Mouse (Mus musculus): ENCODE measurements around the gene Nkx1-1.

The Nkx1-1 gene

DNA sequence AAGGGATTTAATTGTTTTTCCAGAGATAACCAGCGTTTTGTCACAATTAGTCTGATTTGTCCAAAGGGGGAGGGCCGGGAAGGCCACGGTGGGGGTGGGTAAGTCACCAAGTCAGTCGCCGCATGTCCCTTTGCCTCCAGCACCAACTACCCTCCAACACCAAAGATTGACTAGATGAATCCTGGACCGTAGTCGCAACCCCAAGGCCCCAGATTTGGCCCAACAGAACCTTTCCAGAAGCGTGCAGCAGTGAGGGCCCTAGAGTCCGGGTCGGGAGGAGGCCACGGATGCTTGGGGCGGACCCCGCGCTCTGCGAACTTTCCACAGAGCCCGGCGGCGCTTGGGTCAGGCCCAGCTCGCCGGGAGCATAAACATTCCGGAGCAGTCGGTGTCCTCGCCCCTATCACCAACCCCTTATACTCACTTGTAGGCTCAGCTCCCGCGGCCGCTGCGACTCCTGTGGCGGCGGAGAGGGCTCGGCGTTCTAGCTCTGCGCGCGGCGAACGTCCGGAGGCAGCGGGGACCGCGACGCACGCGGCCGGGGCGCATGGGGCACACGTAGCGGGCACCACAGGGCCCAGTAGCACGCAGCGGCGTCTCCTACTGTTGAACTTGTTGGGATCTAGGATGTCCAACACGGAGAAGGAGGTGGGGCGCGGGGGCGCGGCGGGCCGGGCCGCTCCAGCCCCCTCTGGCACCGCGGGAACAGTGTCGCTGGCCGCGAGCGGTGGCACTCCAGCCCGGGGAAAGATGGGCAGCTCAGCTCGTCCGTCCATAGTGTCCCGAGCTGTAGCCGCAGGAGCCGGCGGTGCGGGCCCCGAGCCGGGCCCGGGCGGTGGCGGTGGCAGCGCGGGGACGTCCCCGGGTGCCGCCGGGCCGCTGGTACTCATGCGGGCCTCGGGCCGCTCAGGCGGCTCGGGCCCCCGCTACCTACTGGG, at the start of gene Nkx1-1:
Gene Nkx1-1, minus strand, starts transcription at position 776 of the 938 bp plus-strand sequence.
- DNase-seq (ENCODE audit: extremely low spot score, low spot score): peak; percentile 56

- no peak for DNase-seq (ENCODE audit: extremely low spot score, low spot score)
Observed at GRCm38 (mm10) chr5:33481318-33481685, 47.5 kb upstream of the Nkx1-1 start.

GRCm38 (mm10) chr5:33480582-33481317, 47.0 kb upstream of the Nkx1-1 start:
- no peak for DNase-seq (ENCODE audit: extremely low spot score, low spot score)

- no peak for DNase-seq (ENCODE audit: extremely low spot score, low spot score)
Observed at GRCm38 (mm10) chr5:33465464-33465863, 31.7 kb upstream of the Nkx1-1 start.

- no peak for DNase-seq (ENCODE audit: extremely low spot score, low spot score)
Observed at GRCm38 (mm10) chr5:33464390-33464789, 30.6 kb upstream of the Nkx1-1 start.

GRCm38 (mm10) chr5:33459111-33459510, 25.3 kb upstream of the Nkx1-1 start:
- DNase-seq (ENCODE audit: extremely low spot score, low spot score): no peak

DNA sequence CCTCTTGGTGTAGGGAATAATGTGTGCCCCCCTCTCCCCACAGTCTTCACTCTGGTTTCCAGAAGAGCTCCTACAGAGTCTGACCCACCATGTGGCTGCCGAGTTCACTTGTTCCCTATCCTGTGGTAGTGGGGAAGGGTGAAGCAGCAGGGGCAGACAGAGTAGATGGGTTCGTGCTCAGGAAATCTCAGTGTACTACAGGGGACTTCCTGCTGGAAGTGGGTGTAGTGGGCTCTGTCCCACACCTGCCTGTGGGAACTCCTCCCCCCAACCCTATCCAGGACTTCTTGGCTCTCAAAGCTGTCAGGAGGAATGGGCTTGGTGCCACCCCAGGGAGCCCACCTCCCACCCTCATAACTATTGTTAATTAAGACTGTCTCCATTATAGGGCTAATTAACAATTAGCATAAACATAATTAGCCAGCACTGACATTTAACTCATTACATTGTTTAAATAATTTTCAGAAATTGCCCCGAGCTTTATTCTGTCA, 24.4 kb upstream of the Nkx1-1 start:
- DNase-seq (ENCODE audit: extremely low spot score, low spot score): no peak

- no peak for DNase-seq (ENCODE audit: extremely low spot score, low spot score)
Observed at GRCm38 (mm10) chr5:33455737-33456136, 22.0 kb upstream of the Nkx1-1 start.

DNA sequence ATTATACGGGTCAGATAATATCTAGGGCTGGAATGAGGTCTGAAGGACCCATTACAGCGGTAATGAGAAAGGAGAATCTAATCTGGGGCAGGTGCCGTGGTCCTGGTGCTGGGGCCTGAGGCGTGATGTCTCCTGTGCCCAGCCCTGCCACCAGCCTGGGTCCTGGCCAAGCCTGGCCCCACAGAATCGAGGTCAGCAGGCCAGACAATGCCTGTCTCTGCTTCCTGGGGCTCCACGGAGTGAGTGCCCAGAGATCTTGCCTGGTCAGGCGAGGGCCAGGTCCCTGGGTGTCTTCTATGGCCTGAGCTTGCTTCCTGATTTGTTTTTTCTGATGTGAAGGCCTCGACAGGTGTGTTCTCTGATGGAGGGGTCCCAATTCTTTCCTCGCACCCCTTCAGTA, 10.0 kb upstream of the Nkx1-1 start:
- DNase-seq (ENCODE audit: extremely low spot score, low spot score): no peak

- DNase-seq (ENCODE audit: extremely low spot score, low spot score): peak; percentile 84
Observed at GRCm38 (mm10) chr5:33442927-33443710, 9.3 kb upstream of the Nkx1-1 start.

DNA sequence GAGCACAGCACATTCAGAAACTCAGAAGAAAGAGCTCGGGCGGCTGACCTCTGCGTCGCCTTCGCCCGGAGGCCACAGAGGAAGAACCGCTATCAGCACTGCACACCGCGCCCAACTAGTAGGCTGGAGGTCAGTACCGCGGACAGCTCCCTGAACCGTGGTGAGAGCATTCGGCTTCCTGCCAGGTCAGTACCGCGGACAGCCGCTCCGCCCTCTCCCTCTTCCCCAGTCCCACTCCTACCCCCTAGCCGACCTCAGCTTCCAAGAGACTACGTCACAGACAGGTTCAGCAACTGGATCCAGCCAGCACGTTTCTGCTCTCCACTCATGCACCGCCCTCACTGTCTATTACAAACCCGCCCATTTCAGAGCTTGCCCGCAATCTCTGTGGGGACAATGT, 4.4 kb upstream of the Nkx1-1 start:
- DNase-seq (ENCODE audit: extremely low spot score, low spot score): peak; percentile 90

GRCm38 (mm10) chr5:33435941-33436340, 2.2 kb upstream of the Nkx1-1 start:
- DNase-seq (ENCODE audit: extremely low spot score, low spot score): no peak

DNA sequence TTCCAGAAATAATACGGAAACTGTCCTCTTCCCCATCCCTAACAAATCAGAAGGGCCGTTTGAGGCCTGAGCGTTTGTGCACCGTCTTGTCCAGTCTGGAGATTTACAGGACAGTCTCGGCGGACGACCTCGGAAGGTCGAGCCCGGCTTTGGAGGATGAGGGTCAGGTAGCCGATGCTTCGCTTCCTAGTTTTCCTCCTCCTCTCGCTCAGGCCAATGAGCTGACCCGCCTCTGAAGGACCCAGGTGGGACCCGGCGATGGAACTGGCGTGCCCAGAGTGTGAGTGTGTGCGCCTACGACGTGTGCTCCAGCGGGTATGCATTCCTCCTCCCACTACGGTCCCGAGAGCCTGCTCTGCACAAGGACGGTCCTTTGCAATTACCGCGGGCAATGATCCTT, 1.4 kb upstream of the Nkx1-1 start:
- no peak for DNase-seq (ENCODE audit: extremely low spot score, low spot score)

GRCm38 (mm10) chr5:33434141-33434780, 485 bp upstream of the Nkx1-1 start:
- peak; percentile 52 for DNase-seq (ENCODE audit: extremely low spot score, low spot score)

- peak; percentile 53 for DNase-seq (ENCODE audit: extremely low spot score, low spot score)
Observed at GRCm38 (mm10) chr5:33432057-33432935, 1.5 kb downstream of the Nkx1-1 start.

- peak; percentile 64 for DNase-seq (ENCODE audit: extremely low spot score, low spot score)
Observed at GRCm38 (mm10) chr5:33431173-33432005, 2.4 kb downstream of the Nkx1-1 start.

DNA sequence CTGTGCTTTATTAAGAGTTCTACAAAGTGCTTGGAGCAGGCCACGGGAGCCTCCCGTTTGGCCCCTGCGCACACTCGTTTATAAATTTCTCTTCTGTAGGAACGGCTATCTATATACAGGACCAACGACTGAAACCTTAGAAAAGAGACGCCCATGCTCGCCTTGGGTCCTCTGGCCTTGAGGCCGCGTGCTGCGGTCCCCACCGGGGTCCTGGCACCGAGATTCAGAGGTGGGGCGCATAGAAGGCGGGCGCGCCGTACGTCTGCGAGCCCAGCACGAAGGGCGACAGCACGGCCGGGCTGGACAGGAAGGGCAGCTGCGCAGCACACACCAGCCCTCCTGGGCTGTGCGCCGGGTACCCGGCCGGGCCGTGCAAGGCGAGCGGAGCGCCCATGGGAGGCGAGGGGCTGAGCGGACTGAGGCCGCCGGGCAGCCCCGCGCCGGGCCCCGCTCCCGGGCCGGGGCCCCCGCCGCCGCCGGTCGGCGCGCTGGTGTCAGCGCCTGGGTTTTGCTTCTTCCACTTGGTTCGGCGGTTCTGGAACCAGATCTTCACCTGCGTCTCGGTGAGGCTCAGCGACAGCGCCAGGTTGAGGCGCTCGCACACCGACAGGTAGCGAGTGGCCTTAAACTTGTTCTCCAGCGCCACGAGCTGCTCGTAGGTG, 3.1 kb downstream of the Nkx1-1 start:
- peak; percentile 39 for DNase-seq (ENCODE audit: extremely low spot score, low spot score)

- peak; percentile 35 for DNase-seq (ENCODE audit: extremely low spot score, low spot score)
Observed at GRCm38 (mm10) chr5:33430106-33430505, 3.7 kb downstream of the Nkx1-1 start.

DNA sequence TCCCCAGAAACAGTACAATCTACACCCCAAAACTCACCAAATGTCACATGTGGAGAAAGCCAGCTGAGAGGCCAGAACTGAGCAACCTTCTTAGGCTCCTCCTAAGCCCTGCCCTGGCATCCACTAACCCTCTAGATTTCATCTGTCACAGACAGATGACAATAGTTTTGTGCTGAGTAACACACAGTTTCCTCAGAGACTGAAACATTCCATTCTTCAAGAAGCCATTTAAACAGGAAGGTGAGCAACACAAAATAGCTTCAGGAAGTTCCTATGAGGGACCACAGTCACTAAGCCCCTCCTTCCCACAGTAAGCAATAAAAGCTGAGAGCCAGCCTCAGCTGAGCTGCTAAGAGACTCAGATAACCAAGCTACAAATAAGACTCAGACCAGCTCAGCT, 6.3 kb downstream of the Nkx1-1 start:
- DNase-seq (ENCODE audit: extremely low spot score, low spot score): no peak

All from neural tube, embryonic 10.5 days (tissue).